Comparison of ENCODE assay signal across 25 mouse cellular contexts in genomic region chr6:147560436-147560835, GRCm38 (mm10).
DNase-seq lines count a peak whose midpoint lies in the region; ATAC-seq and TF ChIP-seq lines count a peak whose summit lies in the region.
"Had no signal": no experiment of that assay in that cellular context is flagged by ENCODE, and none has a peak within 500 bp of the region (broad histone marks: within the 10 kb centered on the region; RNA-seq: fewer than 3 reads in every experiment).

No protein-coding gene starts in this region.

- no peak for TF ChIP-seq CTCF in lung, postnatal 0 days (IDR thresholded peaks at IDR 0.05)
- TF ChIP-seq CTCF in lung, adult 2 months (IDR thresholded peaks at IDR 0.05; ENCODE audit: insufficient read depth, low read length): no peak

- no peaks in the 10 kb centered on the region for H3K36me3 ChIP-seq in lung, postnatal 0 days (ENCODE audit: insufficient read depth, low read length)
- 0 out of 2 replicates have a peak, but pooled peaks cover 6% of the 10 kb centered on the region for H3K36me3 ChIP-seq in embryonic facial prominence, embryonic 10.5 days (replicated peaks)
- H3K36me3 ChIP-seq: heart, embryonic 10.5 days had no signal

- no peak overlapping the region for H3K4me2 ChIP-seq in lung, postnatal 0 days (replicated peaks; ENCODE audit: low read depth, low read length)
- H3K4me2 ChIP-seq: forebrain, embryonic 13.5 days; hindbrain, embryonic 13.5 days; intestine, embryonic 15.5 days had no signal

- DNase-seq in adrenal gland, postnatal 14 days: peak; percentile 5
- no peak for DNase-seq in adrenal gland, postnatal 25 days
- DNase-seq in lung, postnatal 0 days (ENCODE audit: low spot score): peak; percentile 43
- DNase-seq in lung, adult 2 months: no peak
- DNase-seq in adipocyte (ENCODE audit: low spot score): peak; percentile 80
- DNase-seq in lung, postnatal 14 days: peak; percentile 7
- no peak for DNase-seq in embryonic facial prominence, embryonic 10.5 days (ENCODE audit: low spot score)
- no peak for DNase-seq in thymus, postnatal 36 days
- DNase-seq: cerebellum, adult 11-12 months; cerebellum, adult 8-10 months; cerebellum, postnatal 10 days; cerebellum, postnatal 36 days; embryo, embryonic 11 days; forebrain, postnatal 0 days; gastrocnemius, adult 2 months; gastrocnemius, postnatal 14 days; heart, postnatal 36 days had no signal

- H3K9ac ChIP-seq in lung, postnatal 0 days (replicated peaks; ENCODE audit: low read depth): no peak overlapping the region
- H3K9ac ChIP-seq: forebrain, embryonic 13.5 days; forebrain, postnatal 0 days; hindbrain, embryonic 13.5 days; intestine, embryonic 15.5 days had no signal

- no peaks in the 10 kb centered on the region for H3K4me1 ChIP-seq in lung, postnatal 0 days (ENCODE audit: insufficient read depth, low read depth, low read length)
- H3K4me1 ChIP-seq in lung, adult 2 months (ENCODE audit: control insufficient read depth, insufficient read depth, low read length): no peaks in the 10 kb centered on the region
- no peaks in the 10 kb centered on the region for H3K4me1 ChIP-seq in embryonic facial prominence, embryonic 10.5 days
- H3K4me1 ChIP-seq: forebrain, embryonic 10.5 days; forebrain, embryonic 13.5 days; heart, embryonic 10.5 days; hindbrain, embryonic 10.5 days; hindbrain, embryonic 13.5 days; intestine, embryonic 15.5 days had no signal

- TF ChIP-seq EP300 in lung, postnatal 0 days (IDR thresholded peaks at IDR 0.05): no peak

- no peak for TF ChIP-seq POLR2A in lung, adult 2 months (IDR thresholded peaks at IDR 0.05; ENCODE audit: borderline replicate concordance, extremely low read depth, low read depth, low read length)

- no peak overlapping the region for H3K4me3 ChIP-seq in lung, postnatal 0 days (ENCODE audit: low read depth, low read length)
- H3K4me3 ChIP-seq in lung, adult 2 months (replicated peaks; ENCODE audit: extremely low read depth, low read depth, low read length): no peak overlapping the region
- H3K4me3 ChIP-seq in embryonic facial prominence, embryonic 10.5 days: no peak overlapping the region
- H3K4me3 ChIP-seq: forebrain, embryonic 10.5 days; forebrain, embryonic 13.5 days; gastrocnemius, adult 2 months; heart, embryonic 10.5 days; hindbrain, embryonic 10.5 days; hindbrain, embryonic 13.5 days; intestine, embryonic 15.5 days had no signal

- H3K27ac ChIP-seq in lung, postnatal 0 days (ENCODE audit: low read length): no peak overlapping the region
- H3K27ac ChIP-seq in embryonic facial prominence, embryonic 10.5 days (replicated peaks): no peak overlapping the region
- H3K27ac ChIP-seq: forebrain, embryonic 10.5 days; forebrain, embryonic 13.5 days; gastrocnemius, adult 2 months; heart, embryonic 10.5 days; hindbrain, embryonic 10.5 days; hindbrain, embryonic 13.5 days; intestine, embryonic 15.5 days had no signal

- no peaks in the 10 kb centered on the region for H3K27me3 ChIP-seq in lung, postnatal 0 days (replicated peaks; ENCODE audit: insufficient read depth, low read length)
- no peaks in the 10 kb centered on the region for H3K27me3 ChIP-seq in embryonic facial prominence, embryonic 10.5 days (replicated peaks; ENCODE audit: low read depth, poor library complexity, severe bottlenecking)
- H3K27me3 ChIP-seq: forebrain, embryonic 13.5 days; hindbrain, embryonic 13.5 days; intestine, embryonic 15.5 days had no signal

- no peaks in the 10 kb centered on the region for H3K9me3 ChIP-seq in lung, postnatal 0 days (ENCODE audit: low read length)
- H3K9me3 ChIP-seq in embryonic facial prominence, embryonic 10.5 days: no peaks in the 10 kb centered on the region
- H3K9me3 ChIP-seq: forebrain, embryonic 10.5 days; forebrain, embryonic 13.5 days; heart, embryonic 10.5 days; hindbrain, embryonic 10.5 days; hindbrain, embryonic 13.5 days; intestine, embryonic 15.5 days had no signal

- ATAC-seq in lung, postnatal 0 days: peak; percentile 53
- ATAC-seq: CD4-positive, CD25-positive, alpha-beta regulatory T cell, adult 4 months; forebrain, embryonic 13.5 days; forebrain, postnatal 0 days; hindbrain, embryonic 16.5 days; intestine, embryonic 15.5 days had no signal

Comparison
In these comparisons a context has a peak if more than half of its experiments do, and no peak if none do; other contexts are left out.
1. DNase-seq: peak in adrenal gland, postnatal 14 days (single experiment), lung, postnatal 0 days (single experiment), adipocyte (single experiment) and lung, postnatal 14 days (single experiment); none in adrenal gland, postnatal 25 days (single experiment), lung, adult 2 months (single experiment), embryonic facial prominence, embryonic 10.5 days (single experiment) and thymus, postnatal 36 days (0 of 2).